Mouse (Mus musculus) neural tube, embryonic 11.5 days (tissue): Measurements from ENCODE around the gene Lamtor2. TPM values are rescaled to one million over a fixed set of nuclear protein-coding genes. Genes with fewer than 3 reads are reported as not detected.

Source experiments
- ATAC-seq: fragments of 200-750 bp; cut with Nextera tagmentation; 2 replicates; pipeline ENCODE4 v1.8.0; 2017; ENCODE audit warnings: moderate number of reproducible peaks, mild to moderate bottlenecking, moderate TSS enrichment, moderate library complexity; ENCODE audit not compliant: insufficient read depth, low FRiP score, low TSS enrichment
- DNase-seq: peaks from one replicate; pipeline ENCODE4 v3.0.0-alpha.2; 2015; ENCODE audit warnings: low spot score
- H3K27ac ChIP-seq: fragments of 300-500 bp; sonication (generic); 2 replicates; pipeline ENCODE4 v1.5.1; 2014; ENCODE audit warnings: low read depth, mild to moderate bottlenecking, low read length
- H3K27me3 ChIP-seq: fragments of 300-500 bp; sonication (generic); 2 replicates; pipeline ENCODE4 v1.6.1; 2014; ENCODE audit warnings: mild to moderate bottlenecking, low read length, mixed read lengths; ENCODE audit not compliant: control insufficient read depth, insufficient read depth
- H3K36me3 ChIP-seq: fragments of 300-500 bp; sonication (generic); 2 replicates; pipeline ENCODE4 v1.6.1; 2014; ENCODE audit warnings: mild to moderate bottlenecking, low read length, moderate library complexity, mixed read lengths; ENCODE audit not compliant: control insufficient read depth, insufficient read depth
- H3K4me1 ChIP-seq: fragments of 300-500 bp; sonication (generic); 2 replicates; pipeline ENCODE4 v1.6.1; 2014; ENCODE audit warnings: low read length, mixed read lengths; ENCODE audit not compliant: control insufficient read depth, insufficient read depth
- H3K4me2 ChIP-seq: fragments of 300-500 bp; sonication (generic); 2 replicates; pipeline ENCODE4 v1.6.1; 2014; ENCODE audit warnings: low read depth, mild to moderate bottlenecking, moderate library complexity
- H3K4me3 ChIP-seq: fragments of 300-500 bp; sonication (generic); 2 replicates; pipeline ENCODE4 v1.5.1; 2014; ENCODE audit warnings: low read depth, low read length
- H3K9ac ChIP-seq: fragments of 300-500 bp; sonication (generic); 2 replicates; pipeline ENCODE4 v1.6.1; 2014; ENCODE audit warnings: mild to moderate bottlenecking, low read length
- H3K9me3 ChIP-seq: fragments of 300-500 bp; sonication (generic); 2 replicates; pipeline ENCODE4 v1.6.1; 2016; ENCODE audit warnings: low read length; ENCODE audit not compliant: control insufficient read depth
- WGBS: fragments of 180-500 bp; shearing (Covaris S2); extraction: QIAGEN DNeasy Blood & Tissue Kit; methylation state at CpG from one replicate; pipeline ENCODE4 v1.1.7; 2014; 5-methylcytosine and 5-hydroxymethylcytosine counted together
- polyA plus RNA-seq: library from polyadenylated mRNA; unstranded; fragments of >200 nt; fragmentation: Nextera tagmentation; extraction: Ambion mirVana; gene quantifications from 2 replicates; pipeline ENCODE4 v1.2.1, GENCODE M21; 2014

Gene Lamtor2
- polyA plus RNA-seq, 1 experiment from 2014 or later = 98.4 TPM

DNA sequence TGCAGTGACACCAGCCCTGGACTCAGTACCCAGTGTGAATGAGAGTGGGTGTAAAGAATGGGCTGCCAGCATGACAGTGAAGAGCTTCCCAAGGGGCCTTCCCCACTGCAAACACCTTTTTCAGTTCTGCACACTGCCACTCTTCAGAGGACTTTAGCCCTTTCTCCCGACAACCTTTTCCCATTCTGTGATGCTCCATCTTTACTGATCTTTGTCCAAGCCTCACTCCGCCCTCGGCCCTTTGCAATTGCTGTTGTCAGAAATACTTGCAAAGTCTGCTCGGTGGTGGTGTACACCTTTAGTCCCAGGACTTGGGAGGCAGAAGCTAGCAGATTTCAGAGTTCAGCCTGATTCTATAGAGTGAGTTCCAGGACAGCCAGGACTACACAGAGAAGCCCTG is 1.3 kb downstream of the Lamtor2 start:
- no peak overlapping the region for H3K4me3 ChIP-seq
- ATAC-seq = no peak
- no peak for DNase-seq
- 86% methylated on average over 4 of the region's 4 CpGs for WGBS
- no peak overlapping the region; the same call in 1 of the 2 replicates for H3K4me2 ChIP-seq
- peaks cover 11% of the 10 kb centered on the region for H3K4me1 ChIP-seq
- H3K9me3 ChIP-seq = no peaks in the 10 kb centered on the region
- H3K9ac ChIP-seq = no peak overlapping the region
- no peaks in the 10 kb centered on the region for H3K27me3 ChIP-seq
- no peak overlapping the region for H3K27ac ChIP-seq
- peaks cover 4% of the 10 kb centered on the region for H3K36me3 ChIP-seq

DNA sequence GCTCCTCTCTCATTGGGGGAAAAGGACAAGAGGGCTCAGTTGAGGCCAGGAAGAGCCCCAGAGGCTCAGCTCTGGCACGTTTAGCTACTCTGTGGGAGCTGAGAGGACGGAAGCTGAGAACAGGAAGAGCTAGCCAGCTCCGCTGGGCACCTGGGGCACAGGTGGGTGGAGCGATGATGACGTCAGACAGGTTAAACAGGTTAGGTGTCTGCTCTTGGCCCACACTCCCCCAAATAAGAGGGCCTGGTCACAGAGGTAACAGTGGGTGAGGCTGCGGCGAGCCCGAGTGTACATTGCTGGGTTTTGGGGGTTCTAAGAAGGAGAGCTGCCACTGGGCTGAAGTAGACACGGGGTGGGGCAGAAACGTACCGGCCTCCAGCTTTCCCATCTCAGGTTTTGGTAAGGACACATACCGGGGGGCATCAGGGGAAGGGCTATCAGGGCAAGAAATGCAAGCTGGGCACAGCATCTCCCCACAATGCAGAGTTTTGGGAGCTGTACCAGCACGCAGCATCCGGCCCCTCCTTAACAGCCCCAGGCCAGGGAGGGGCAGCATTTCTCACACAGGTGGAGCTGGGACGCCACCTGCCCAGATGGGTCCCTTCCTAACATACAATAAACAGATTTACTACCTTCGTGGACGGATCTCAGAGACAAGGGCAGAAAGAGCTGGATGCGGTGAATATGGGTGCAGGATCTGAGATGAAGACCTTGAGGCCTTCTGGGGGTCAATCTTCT is 4.5 kb downstream of the Lamtor2 start, which contains the start of gene Rab25:
Rab25 (minus strand) TSS at position 121 of the 738 bp plus-strand sequence.
- H3K4me1 ChIP-seq = peaks cover 7% of the 10 kb centered on the region
- 50% methylated on average over 18 of the region's 18 CpGs for WGBS
- no peaks in the 10 kb centered on the region for H3K27me3 ChIP-seq
- H3K27ac ChIP-seq = no peak within 1 kb of the TSS
- no peaks in the 10 kb centered on the region; the same call in 1 of the 2 replicates for H3K36me3 ChIP-seq
- no peak within 1 kb of the TSS for H3K9ac ChIP-seq
- H3K4me2 ChIP-seq = no peak within 1 kb of the TSS
- no peak within 1 kb of the TSS for H3K4me3 ChIP-seq
- ATAC-seq (no peak), DNase-seq (no peak)
- no peaks in the 10 kb centered on the region for H3K9me3 ChIP-seq

DNA sequence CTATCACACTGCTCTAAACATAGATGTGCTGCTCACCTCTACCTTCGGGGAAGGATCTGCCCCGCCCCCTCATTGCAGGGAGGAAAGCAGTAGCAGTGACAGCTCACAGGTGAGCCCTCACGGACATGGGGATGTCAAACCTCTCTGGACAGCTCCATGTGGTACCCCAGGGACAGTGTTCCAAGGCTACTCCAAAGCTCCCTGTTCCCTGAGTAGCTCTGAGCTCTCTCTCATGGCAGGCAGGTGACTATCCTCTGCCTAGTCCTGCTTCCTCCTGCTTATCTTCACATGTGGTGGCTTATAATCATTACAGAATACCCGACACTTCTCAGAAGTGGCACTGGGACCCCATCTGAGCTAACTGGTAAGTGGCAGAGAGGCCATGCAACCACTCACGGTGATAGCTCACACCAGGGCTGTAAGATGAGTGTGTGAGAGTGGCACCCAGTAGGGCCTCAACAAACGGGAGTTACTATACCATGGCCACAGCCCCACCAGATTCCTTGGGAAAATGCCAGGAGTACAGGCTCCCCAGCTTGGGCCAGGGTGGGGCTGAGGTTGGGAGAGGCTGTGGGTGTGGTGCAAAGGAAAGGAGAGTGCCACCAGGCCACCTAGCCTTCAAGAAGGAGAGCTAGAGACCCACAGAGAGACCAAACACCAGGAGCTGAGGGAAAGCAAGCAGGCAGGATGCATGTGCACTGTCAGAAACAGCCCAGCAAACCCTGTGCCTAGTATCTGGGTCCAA is 6.0 kb downstream of the Lamtor2 start:
- WGBS = 78% methylated on average over 6 of the region's 6 CpGs
- Histone ChIP-seq H3K4me3 (no peak overlapping the region), H3K36me3 (no peaks in the 10 kb centered on the region; the same call in 1 of the 2 replicates), H3K27ac (no peak overlapping the region), H3K4me2 (no peak overlapping the region), H3K27me3 (no peaks in the 10 kb centered on the region), H3K9me3 (no peaks in the 10 kb centered on the region), H3K9ac (no peak overlapping the region), H3K4me1 (peaks cover 2% of the 10 kb centered on the region)
- DNase-seq (no peak), ATAC-seq (no peak)

DNA sequence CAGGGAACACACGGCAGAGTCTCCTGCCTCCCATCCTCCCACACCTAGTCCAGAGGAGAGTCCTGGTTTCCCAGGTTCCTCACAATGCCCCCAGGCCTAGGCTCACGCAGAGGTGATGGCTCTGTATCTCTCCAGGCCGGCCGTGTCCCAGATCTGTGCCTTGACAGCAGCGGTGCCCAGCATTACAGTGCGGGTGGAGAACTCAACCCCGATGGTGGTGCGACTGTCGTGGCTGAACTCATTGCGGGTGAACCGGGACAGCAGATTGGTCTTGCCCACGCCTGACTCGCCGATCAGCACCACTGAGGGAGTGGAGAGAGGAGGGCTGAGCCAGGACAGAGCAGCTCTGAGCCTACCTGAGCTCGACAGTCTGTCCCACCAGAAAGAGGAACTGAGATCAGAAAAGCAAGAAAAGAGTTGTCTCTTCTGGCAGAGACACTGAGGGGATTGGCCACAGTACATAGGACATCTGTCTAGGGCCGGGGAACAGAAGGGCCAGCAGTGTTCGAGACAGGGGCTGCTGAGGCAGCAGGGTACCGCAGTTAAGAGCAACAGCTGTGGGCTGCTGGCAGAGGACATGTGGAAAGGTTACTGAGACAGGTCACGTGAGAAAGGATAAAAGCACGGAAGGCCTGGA is 7.8 kb downstream of the Lamtor2 start:
- H3K9me3 ChIP-seq = no peaks in the 10 kb centered on the region
- H3K4me2 ChIP-seq = no peak overlapping the region
- no peak overlapping the region for H3K27ac ChIP-seq
- WGBS = 67% methylated on average over 20 of the region's 20 CpGs
- DNase-seq (no peak), ATAC-seq (no peak)
- H3K9ac ChIP-seq = no peak overlapping the region
- no peaks in the 10 kb centered on the region for H3K27me3 ChIP-seq
- H3K4me1 ChIP-seq = no peaks in the 10 kb centered on the region
- peaks cover 2% of the 10 kb centered on the region; the same call in 1 of the 2 replicates for H3K36me3 ChIP-seq
- no peak overlapping the region for H3K4me3 ChIP-seq

DNA sequence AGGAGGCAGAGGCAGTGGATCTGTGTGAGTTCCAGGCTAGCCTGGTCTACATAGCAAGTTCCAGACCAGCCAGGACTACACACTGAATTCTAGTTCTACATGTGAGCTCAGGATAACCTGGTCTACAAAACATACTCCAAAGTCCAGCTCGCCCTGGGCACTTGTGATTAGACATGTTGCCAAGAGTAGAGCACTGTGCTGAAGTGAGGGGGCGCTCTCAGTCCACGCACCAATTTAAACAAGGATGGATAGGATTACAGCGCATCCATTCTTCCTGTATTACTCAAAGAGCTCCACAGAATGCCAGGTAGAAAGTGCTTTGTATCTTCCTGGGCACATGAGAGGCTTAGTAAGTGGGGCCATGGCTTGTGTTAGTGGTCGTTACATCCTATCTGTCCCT is 8.4 kb downstream of the Lamtor2 start:
- no peaks in the 10 kb centered on the region; the same call in 1 of the 2 replicates for H3K4me1 ChIP-seq
- no peaks in the 10 kb centered on the region for H3K9me3 ChIP-seq
- peaks cover 3% of the 10 kb centered on the region; the same call in 1 of the 2 replicates for H3K36me3 ChIP-seq
- DNase-seq (no peak), ATAC-seq (no peak)
- H3K4me2 ChIP-seq = no peak overlapping the region
- no peaks in the 10 kb centered on the region for H3K27me3 ChIP-seq
- no peak overlapping the region for H3K9ac ChIP-seq
- H3K27ac ChIP-seq = no peak overlapping the region
- 45% methylated on average over 5 of the region's 5 CpGs for WGBS
- no peak overlapping the region for H3K4me3 ChIP-seq

DNA sequence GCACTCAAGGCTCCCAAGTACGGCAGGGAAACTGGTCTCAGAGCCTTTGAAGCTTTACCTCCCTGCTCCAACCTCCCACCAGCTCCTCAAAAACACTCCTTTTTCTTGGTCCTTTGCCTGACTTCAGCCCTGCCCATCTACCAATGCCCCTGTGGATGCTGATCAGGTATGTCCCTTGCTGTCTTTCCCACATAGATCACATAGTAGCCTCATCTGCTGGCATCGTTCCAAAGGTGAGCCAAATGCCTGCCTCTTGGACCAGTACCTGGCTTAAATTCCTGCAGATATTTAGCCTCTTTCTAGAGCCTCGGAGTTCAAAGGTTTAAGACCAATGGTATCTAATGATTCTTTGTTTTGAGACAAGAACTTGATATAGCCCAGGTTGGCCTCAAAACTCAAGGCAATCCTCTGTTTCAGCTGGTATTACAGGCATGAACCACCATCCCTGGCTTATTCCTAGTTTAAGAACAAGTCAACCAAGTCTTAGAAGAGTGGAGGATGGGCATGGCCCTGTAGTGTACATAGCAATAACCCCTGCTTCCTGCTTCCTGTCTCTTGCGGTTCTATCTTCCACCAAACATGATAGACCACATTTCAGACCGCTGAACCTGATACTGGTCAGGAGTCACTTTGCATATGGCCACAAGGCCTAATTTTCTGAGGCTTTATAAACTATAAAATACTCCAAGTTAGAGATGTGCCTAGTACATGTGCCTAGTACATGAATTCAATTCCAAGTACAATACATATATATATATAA is 9.0 kb downstream of the Lamtor2 start:
- no peak for DNase-seq
- Histone ChIP-seq H3K4me2 (no peak overlapping the region), H3K9me3 (no peaks in the 10 kb centered on the region), H3K4me3 (no peak overlapping the region), H3K4me1 (peaks cover 4% of the 10 kb centered on the region), H3K27ac (no peak overlapping the region), H3K9ac (no peak overlapping the region), H3K36me3 (peaks cover 3% of the 10 kb centered on the region; the same call in 1 of the 2 replicates), H3K27me3 (no peaks in the 10 kb centered on the region)
- ATAC-seq = no peak
- 77% methylated on average over 5 of the region's 5 CpGs for WGBS

DNA sequence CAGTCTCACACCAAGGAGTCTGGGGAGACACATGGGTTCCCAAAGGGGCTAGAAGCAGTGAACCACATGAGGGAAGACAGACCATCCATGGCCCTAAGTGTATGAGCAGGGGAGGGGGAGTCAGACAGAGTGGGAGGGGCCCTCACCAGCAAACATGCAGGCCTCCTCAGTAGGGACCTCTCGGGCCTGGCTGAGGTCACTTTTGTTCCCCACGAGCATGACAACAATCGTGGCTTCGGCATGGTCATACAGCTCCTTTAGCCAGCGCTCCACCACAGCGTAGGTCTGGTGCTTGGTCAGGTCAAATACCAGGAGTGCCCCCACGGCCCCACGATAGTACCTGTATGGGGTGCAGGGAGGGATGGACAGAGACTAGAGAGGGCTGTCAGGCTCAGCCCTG is 9.7 kb downstream of the Lamtor2 start:
- H3K36me3 ChIP-seq = peaks cover 8% of the 10 kb centered on the region
- H3K9me3 ChIP-seq = no peaks in the 10 kb centered on the region
- no peak overlapping the region for H3K4me2 ChIP-seq
- ATAC-seq = no peak
- no peak overlapping the region for H3K27ac ChIP-seq
- peaks cover 10% of the 10 kb centered on the region for H3K4me1 ChIP-seq
- no peak overlapping the region for H3K9ac ChIP-seq
- no peak overlapping the region for H3K4me3 ChIP-seq
- DNase-seq = no peak
- 89% methylated on average over 8 of the region's 8 CpGs for WGBS
- no peaks in the 10 kb centered on the region for H3K27me3 ChIP-seq

DNA sequence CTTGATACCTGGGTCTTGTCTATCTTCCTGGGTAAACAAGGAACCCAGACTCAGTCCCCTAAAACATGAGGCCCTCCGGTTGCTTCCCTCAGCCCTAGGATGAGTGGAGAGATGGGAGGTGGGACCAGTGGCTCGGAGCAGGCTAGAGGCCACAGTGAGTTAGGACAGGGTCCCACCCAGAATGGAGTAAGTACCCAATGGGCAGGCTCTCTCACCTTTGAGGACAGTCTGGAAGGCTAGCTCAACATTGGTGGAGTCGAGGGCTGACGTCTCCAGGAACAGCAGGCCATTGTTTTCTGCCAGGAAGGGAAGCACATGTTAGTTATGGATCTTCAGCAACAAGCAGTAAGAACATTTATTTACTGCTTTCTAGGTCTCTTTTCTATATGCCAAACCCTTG is 10.4 kb downstream of the Lamtor2 start:
- H3K4me1 ChIP-seq = peaks cover 17% of the 10 kb centered on the region
- ATAC-seq (no peak), DNase-seq (no peak)
- H3K9me3 ChIP-seq = no peaks in the 10 kb centered on the region
- no peak overlapping the region for H3K9ac ChIP-seq
- peaks cover 13% of the 10 kb centered on the region for H3K36me3 ChIP-seq
- WGBS = 67% methylated on average over 4 of the region's 4 CpGs
- H3K4me2 ChIP-seq = no peak overlapping the region
- no peaks in the 10 kb centered on the region for H3K27me3 ChIP-seq
- no peak overlapping the region for H3K4me3 ChIP-seq
- no peak overlapping the region for H3K27ac ChIP-seq
